Mouse (Mus musculus): ENCODE data around the gene Slc16a11. TPM values are rescaled to one million over a fixed set of nuclear protein-coding genes. Genes with fewer than 3 reads are reported as not detected.
A peak's percentile ranks its signal among the peaks of the same experiment; 100 is the strongest.

Slc16a11 gene
- total RNA-seq, 2 experiments from 2014 or later = 32.8 to 39.6 TPM

DNA sequence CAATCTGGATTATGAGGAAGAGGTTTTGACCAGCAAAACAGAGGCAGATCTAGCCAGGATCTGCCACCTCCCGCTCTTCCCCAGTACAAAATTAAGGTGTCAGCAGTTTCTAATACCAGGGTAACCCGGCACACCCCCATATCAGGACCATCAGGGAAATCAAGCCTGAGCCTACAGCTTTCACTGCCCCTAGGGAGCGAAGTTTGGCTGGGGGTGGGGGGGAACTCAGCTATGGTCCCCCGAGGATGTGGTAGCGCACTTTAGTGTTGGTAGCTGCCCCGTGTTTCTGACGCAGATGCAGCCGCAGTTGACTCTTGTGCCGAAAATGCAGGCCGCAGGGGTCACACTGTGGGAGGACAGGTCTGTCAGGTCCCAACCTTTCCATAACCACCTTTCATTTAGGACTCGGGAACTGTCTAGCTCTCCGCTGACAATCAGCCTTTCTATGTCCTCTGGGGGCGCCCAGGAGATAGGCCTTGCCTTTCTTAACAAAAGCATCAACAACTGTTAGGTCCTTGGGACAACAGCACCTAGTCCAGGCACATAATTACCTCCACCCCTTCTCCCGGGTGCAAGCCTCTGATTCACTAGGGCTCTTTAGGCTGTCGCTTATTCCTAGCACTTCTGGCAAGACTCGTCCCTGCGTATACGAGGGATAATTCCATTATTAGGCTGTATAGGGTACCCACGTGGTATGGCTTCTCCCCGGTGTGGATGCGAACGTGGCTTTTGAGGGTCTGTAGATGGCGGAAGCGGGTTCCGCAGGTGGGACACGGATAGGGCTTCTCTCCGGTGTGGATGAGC is 13.4 kb downstream of the Slc16a11 start:
- peak in 1 of 2 experiments; percentile 27 for DNase-seq (ENCODE audit: low spot score in 2 of 2)

DNA sequence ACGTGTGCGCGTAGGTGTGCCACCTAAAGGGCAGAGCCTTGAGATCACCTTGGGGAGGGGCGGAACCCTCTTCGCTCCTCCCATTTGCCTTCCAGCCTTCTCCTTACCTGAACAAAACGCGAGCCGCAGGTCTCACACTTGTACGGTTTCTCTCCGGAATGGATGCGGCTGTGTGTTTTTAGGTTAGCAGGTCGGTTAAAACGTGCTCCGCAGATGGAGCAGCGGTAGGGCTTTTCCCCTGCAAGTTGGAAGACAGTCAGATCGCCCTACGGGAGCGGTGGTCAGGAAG is 14.0 kb downstream of the Slc16a11 start:
- DNase-seq (ENCODE audit: low spot score in 2 of 2) = no peak

DNA sequence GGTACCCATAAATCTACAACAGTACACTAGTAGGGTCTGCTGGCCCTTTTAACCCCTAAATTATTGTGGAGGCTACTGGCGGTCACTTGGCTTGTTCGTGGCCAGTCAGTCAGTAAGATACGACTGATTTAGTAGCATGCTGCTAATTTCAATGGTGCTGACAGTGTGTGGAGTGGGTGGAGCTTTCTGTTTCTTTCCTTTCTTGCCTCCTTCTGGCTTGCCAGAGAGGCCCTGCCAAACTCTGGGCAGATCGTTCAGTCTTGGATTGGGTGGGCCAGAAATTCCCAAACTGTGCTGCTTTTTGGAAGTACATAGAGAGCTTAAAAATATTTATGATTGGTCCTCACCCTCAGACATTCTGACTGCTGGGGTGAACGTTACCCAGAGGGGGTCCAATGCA is 14.6 kb downstream of the Slc16a11 start:
- DNase-seq (ENCODE audit: low spot score in 2 of 2) = peak in 1 of 2 experiments; percentile 38

DNA sequence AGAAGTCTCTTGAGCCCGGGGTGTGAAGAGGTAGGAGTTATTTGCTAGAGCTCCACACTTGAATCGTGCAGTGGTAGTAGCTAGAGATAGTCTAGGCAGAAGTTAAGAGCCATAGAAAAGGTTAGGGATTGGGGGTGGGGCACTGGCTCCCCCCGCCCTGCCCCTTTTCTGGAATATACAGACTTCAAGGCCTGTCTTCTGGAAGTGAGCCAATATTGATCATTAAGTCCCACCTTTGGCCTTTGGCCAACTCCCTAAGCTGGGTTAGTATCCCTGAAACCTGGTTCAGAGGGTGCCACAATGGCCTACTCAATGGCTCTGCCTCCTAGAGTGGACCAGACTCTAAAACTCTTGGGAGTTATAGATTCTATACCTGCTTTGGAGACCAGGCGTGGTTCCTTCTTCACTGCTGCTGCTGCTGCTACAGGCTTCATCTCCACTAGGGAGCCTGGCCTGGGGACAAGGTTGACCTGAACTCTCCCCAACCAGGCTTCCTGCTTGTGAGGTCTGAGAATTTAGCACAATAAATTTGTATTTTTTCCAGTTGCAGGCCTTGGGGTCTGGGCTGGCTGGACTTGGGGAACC is 15.2 kb downstream of the Slc16a11 start:
- no peak for DNase-seq (ENCODE audit: low spot score in 2 of 2)

DNA sequence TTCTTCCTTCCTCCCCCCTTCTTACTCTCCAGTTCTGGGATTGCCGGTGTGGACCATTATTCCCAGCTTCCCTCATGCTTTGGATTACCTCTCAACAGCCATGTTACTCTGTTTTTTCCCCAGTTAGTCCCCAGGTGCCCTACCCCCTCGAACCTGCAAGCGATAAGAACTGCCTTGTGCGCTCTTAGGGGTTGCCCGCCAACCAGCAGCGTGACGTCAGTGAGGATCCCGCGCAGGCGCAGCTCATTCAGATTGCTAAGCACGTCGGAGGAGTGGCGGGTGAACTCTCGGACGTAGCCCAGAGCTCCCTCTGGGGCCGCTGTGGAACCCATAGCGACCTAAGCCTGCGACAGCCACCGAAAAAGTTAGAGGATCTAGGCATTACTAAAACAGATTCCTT is 16.3 kb downstream of the Slc16a11 start:
- peak; percentile 85 to 89 for DNase-seq (ENCODE audit: low spot score in 2 of 2)

DNA sequence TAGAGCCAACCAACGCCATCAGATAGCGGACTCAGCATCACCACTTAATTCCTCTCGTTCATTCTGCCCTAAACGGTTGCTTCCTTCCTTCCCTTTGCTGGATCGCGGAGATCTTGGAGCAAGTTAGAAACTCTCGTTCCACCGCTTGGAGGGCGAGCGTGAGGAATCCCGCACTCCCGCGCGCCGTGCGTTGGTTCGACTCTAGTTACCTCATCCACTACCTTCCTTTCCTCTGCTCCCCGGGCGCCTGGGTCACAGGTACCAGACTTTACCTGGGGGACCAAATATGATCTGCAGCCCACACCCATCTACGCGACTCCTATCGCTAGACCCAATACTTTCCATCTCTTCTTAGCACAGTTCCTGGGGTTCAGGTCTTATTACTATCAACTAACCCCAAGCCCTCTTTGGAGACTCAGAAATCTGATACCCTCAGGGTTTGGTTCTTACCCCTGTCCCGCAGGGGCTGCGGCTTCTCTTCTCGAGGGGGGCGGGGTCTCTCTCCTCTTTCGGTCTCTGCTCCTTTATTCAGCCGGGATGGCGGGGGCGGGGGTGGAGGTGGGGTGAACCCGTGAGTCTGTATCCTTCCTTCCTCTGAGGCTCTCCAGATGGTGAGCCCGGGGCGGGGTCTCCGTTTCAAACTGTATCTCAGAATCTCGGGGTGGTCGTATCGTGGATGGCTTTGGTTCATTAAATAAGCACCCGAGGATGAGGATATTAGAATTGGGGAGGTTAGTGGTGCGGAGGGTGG is 16.9 kb downstream of the Slc16a11 start, which contains the start of gene Bcl6b:
Bcl6b (minus strand) TSS at position 539 of the 751 bp plus-strand sequence.
- peak in 1 of 2 experiments; percentile 28 for DNase-seq (ENCODE audit: low spot score in 2 of 2)

DNA sequence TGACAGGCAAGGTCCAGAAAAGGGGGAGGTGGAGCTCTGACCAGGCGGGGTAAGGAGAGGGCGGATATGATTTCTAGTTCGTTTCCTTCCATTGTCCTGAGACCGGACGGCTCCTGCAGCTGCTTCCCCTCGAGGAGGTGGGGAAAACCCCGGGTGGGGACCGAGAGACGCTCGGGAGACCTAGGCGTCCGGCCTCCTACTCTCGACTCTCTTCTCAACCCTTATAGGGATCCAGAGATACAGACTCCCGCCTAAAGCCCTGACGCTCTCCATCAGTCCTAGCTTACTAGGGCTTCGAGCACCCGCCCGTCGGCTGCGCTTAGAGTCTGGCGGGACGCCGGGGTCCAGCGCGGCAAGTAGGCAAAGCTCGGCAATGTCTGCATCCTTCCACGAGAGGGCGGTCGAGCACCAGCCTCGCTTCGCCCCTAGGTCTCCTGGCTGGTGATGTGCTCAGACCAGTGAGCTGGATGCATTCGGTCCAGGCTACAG is 17.7 kb downstream of the Slc16a11 start:
- peak; percentile 90 for DNase-seq (ENCODE audit: low spot score in 2 of 2)

DNA sequence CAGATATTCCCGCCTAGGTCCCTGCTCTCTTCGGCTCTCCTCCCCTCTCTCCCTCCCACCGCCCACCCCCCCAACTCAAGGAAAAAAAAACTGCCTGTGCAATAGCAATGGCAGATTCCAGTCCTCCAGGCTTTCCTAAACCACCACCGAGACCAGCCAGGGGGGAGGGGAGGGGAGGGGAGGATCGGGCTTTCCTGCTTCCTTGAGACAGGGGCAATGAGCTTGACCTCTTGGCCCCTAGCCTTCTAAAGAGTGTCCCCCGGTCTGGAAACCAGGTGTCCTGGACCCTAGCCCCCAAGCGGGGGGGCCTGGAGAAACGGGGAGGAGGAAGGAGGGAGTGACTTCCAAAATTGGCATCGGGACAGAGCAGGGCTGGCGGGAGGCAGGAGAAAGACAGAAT is 20.0 kb downstream of the Slc16a11 start:
- peak; percentile 74 to 75 for DNase-seq (ENCODE audit: low spot score in 2 of 2)

DNA sequence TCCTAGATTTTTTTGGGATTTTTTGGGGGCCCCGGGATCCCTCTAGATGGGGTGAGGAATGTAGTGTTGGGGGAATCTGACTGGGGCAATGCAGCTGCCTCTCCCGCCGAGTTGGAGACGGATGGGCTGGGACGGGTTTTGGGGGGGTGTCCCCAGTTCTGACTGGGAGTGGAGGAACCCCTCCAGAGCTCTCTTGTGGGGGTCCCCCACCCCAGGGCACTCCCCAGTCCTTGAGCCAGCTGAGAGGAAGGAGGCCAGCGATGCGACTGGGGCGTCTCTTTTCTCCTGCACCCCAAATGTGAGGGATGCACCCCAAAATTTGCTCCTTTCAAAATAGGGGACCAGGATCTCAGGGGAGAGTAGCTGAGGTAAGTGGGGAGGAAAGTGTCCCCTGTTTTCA is 20.5 kb downstream of the Slc16a11 start:
- peak in 1 of 2 experiments; percentile 55 for DNase-seq (ENCODE audit: low spot score in 2 of 2)

DNA sequence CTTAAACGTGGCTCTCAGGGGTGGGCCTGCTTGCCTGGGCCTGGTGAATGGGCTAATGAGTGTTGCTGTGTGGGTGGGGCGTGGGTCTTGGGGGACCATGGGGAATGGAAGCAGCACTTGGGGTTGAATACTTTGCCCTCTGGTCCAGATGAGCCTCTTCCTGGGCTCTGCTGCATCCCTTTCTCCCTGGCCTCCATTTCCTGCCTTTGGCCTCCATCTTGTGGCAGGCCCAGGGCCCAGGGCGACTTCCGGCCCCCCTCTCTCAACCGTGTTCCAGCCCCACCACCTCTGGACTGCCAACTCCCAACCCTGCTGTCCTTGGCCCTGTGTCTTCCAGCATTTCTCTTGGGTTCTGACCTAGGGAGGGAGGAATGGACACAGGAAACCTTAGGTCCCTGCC is 21.5 kb downstream of the Slc16a11 start:
- DNase-seq (ENCODE audit: low spot score in 2 of 2) = no peak

DNA sequence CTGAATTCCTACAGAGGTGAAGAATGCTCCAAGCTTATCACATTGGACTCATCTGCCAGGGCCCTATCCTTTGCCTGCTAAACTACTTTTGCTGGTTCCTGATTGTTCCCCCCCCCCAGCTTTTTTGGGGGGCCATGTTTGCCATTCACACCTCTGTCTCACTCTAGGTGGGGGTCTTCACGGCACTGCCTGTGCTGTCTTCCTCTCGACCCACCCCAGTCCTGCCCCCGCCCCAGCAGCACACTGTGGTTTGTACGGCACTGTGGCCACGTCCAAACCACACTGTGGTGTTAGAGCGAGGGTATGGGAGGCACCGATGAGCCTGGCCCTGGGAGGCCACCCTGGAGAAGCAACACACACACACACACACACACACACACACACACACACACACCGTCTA is 21.9 kb downstream of the Slc16a11 start:
- no peak for DNase-seq (ENCODE audit: low spot score in 2 of 2)

DNA sequence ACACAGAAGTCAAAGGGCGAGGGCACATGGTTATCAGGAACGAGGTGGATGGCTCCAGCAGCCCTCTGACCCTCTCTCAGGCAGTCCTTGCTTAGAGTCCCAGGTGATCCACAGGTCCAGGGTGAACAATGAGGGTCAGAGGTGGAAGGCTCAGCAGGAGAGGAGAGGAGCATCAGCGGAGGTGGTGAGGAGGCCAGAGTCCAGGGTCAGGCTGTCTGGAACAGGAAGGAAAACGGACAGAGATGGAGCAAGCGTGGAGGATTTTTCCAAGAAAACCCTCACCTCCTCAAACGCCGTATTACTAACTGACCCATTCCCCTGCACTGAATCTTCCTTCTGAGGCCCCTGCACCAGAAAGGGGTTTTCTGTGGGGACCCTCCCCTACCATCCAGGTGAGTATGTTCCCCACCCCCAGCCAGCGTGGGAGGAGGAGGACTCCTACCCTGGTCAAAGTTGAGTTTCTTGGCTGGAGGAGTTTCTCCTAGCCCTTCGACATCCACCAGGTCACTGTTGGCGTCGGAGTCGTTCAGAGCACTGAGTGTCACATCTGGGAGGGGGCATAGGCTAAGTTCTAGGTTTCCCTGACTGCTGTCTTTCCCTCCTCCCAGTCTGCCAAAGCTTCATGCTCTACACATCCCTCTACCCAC is 22.8 kb downstream of the Slc16a11 start:
- DNase-seq (ENCODE audit: low spot score in 2 of 2) = no peak

DNA sequence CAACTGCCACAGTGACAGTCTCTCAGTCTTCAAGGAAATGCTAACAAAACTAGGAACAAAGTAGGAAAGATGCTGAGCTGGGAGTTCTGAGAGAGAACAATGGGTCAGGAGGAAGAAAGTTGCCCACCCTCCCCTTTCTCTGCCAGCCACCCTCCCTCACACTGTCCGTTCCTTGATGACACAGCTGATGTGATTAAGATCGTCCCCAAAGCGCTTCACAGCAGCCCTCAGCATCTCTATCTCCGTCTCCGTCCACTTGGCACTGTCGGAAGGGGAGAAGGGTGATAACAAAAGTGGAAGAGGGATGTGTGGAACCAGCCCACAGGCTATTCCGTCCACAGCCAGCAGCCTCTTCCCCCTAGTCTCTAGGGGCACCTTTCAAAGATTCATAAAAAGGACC is 24.2 kb downstream of the Slc16a11 start:
- DNase-seq (ENCODE audit: low spot score in 2 of 2) = no peak

DNA sequence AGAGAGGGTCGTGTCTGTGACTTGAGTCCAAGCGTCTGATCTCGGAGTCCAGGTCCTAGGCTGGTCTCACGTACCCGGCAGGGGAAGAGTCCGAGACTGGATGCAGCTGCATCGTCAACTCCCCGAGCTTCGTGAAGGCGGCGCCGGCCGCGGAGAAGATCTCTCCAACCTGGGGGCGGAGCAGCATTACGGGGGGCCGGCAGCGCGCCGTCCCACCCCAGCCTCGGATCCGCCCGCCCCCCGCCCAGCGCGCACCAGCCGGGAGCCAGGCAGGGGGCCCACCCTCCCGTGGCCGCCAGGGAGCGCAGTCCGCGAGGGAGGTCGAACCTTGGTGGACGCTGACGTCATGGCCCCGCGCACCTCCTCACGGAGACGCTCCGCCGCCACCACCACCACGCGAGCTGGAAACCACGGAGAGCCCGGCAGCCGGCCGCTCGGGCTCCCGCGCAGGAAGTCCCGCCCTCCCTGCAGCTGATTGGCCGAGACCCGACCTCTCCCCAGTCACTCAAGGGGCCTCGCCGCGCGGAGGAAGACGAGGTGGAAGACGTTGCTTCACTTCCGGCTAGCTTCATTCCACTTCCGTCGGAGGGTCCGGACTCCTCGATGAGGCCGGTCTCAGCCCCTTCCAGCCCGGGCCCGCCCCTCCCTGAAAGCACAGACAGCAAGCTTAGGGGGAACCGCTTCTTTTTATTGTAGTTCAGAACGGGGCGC is 25.1 kb downstream of the Slc16a11 start, which contains the start of gene 0610010K14Rik:
0610010K14Rik (minus strand) TSS at position 458 of the 711 bp plus-strand sequence.
- DNase-seq (ENCODE audit: low spot score in 2 of 2) = peak; percentile 99

DNA sequence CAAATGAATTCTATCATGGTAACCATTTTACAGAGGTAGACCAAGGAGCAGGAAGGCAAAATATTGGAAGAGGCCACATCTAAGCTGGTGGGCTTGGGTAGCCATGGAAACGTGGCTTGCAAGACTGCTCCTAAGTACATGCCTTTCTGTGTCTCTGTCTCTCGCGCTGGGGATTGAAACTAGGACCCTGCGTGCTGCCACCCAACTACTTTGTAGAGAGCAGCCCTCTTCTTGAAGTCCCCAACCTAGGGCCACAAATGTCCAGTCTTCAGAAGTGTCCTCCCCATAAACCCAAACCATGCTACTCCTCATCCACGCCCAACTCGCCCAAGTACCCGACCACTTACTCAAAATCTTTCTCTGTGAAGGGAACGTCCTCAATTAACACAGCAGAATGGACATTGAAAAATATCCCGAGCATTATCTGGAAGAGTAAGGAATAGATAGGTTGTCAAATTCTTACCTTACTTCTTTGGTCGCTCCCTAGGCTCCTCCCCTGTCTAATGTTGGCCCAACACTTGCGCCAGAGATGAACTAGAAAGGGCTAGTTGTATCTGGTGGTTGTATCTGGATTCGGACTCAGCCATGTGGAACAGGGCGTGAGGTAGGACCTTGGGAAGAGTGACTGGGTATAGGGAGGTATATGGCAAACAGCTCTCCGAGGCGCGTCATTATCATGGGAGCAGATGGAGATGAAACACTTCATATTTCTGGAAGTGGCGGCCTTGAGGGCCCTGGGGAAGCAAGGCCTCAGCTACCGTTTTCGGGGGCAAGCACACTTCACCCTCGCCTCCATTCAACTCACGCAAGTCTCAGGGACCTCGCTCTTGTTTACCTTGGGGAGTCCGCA is 26.3 kb downstream of the Slc16a11 start:
- no peak for DNase-seq (ENCODE audit: low spot score in 2 of 2)

DNA sequence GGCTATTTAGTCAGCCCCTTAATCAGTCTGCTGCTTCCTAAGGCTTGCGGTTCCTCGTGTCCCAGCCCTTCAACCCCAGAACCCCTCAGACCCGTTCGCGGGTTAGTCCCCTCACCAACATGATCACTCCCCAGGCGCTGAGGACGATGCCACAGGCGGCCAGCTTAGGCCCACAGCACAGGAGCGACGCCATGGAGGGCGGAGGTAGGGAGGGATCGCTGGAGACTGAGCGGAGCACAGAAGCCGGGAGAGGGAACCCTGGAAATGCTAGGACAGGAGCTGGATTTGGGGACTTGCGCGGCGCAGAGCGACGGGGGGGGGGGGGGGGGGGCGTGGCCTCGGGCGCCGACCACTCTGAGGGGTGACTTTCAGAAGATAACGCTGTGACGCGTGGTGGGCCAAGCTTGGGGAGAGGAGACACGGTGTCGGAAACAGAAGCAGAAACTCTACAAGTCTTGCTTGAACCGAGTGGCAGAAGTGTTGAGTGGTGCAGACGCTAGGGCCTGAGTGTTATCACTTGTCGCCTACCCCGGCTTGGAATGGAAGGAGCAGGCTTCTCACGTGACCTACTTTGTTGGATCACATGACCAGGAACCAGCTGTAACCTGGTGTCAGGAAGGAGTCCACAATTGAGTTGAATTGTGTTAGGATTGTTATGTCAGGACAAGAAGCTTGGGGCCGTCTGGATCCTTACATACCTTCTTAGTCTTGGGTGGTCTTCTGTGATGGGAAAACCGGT is 27.2 kb downstream of the Slc16a11 start, which contains the start of the genes Gm21988 and Rnasek:
Gm21988 (minus strand) TSS at position 290 of the 739 bp plus-strand sequence.
Rnasek (minus strand) TSS at position 302 of the 739 bp plus-strand sequence.
- DNase-seq (ENCODE audit: low spot score in 2 of 2) = peak; percentile 84 to 85

DNA sequence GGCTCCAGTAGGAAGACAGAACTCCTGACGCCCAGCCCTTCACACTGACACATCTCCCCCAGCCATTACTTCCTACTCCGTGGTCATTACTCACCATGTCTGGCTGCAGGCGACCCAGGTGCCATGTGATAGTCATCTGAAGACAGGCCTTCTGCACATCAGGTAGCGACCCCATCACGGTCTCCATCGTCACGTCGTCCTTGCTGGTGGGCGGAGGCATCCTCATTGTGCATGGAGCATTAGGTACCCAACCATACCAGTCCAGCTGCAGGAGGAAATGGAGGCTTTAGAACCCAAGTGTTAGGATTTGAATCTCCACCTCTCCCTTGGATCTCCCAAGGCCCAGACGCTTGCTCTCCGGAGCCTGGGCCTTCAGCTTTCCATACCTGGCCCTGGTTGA is 30.0 kb downstream of the Slc16a11 start:
- no peak for DNase-seq (ENCODE audit: low spot score in 2 of 2)

DNA sequence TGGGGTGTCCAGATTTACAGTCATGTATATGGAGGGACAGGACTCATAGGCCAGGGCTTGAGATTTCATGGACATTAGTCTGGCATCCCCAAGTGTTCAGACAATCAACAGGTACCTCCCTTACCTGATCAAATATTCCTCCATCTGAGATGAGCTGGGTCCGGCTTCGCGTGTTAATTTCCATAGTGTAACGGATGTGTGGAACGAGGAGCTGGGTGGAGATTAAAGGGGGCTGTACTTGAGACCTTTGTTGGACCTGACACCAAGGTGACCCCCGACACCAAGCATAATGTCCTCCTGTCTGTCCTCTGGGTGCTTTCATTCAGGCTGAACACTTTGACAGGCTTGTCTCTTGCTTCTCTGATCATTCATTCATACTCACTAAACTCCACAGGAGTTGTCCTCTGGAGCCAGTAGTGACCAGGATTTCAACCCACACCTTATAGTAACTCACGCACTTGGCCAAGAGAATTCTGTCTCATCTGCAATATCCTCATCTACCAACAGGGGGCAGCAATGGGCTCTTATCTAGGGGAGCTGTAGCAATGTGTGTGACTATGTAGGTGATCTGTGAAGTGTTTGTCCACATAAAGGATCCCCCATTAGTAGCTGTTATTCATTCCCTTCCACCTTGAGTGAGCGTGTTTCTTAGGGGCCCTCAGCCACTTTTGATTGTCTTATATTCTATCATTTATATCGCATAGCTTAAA is 34.7 kb downstream of the Slc16a11 start:
- peak; percentile 74 to 76 for DNase-seq (ENCODE audit: low spot score in 2 of 2)

All from layer of hippocampus, postnatal 10 days (tissue).